ENCODE assay signal across 7 mouse cellular contexts in the genomic region with DNA sequence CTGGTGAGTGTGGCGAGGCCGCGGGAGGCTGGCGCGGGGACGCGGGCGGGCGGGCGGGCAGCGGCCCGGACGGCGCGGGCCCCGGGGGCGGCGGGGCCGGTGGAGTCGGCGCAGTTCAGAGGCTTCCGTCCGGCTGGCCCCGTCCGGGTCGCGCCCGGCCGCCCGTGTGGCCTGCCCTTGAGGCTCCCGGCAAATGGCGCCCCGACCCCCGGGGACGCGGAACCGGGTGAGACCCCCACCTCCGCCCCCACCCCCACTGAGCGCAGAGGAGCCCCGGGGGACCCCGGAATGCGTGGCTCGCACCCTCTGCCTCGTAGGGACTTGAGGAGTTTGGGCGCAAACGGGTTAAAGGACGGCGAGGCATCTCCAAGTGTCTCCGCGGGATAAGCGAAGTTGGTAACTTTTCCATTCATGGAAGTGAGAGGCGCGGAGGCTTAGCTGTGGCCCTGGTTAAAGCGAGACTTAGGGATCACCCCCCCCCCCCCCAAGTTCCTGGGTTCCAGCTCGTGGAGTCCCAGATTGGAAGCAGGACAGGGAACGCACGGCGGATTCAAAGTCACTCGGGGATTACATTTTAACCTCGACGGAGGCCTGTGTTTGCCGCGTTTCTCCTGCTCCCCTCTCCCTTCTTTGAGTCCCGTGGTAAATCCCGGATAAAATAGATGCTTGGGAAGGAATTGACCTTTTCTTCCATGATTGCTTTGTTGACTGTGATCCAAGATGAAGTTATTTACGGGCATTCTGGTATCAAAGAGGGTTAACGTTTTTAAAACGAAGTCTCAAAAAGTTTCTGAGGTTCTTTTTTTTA. TPM values are rescaled to one million over a fixed set of nuclear protein-coding genes. Genes with fewer than 3 reads are reported as not detected.
DNase-seq lines count a peak whose midpoint lies in the region; ATAC-seq and TF ChIP-seq lines count a peak whose summit lies in the region.

No protein-coding gene starts in this region.

- H3K27me3 ChIP-seq in G1E (ENCODE audit: insufficient read depth, low read length), result no peaks in the 10 kb centered on the region
- no peaks in the 10 kb centered on the region for H3K27me3 ChIP-seq in embryonic facial prominence, embryonic 15.5 days
- no peaks in the 10 kb centered on the region for H3K27me3 ChIP-seq in midbrain, embryonic 11.5 days (ENCODE audit: control insufficient read depth, insufficient read depth, low read length)
- H3K27me3 ChIP-seq in splenic B cell, adult 2 months (ENCODE audit: control insufficient read depth, insufficient read depth, low read length, poor library complexity, severe bottlenecking), result peaks cover 2% of the 10 kb centered on the region; the same call in 1 of the 2 replicates

- peak overlapping the region; percentile 83 for H3K4me3 ChIP-seq in G1E (ENCODE audit: low read depth, low read length)
- peak overlapping the region; percentile 95 for H3K4me3 ChIP-seq in embryonic facial prominence, embryonic 15.5 days (replicated peaks)
- peak overlapping the region; percentile 74 for H3K4me3 ChIP-seq in midbrain, embryonic 11.5 days (ENCODE audit: low read depth, low read length)

- H3K4me2 ChIP-seq in embryonic facial prominence, embryonic 15.5 days (replicated peaks), result peak overlapping the region; percentile 92
- peak overlapping the region; percentile 72 for H3K4me2 ChIP-seq in midbrain, embryonic 11.5 days

- WGBS in embryonic facial prominence, embryonic 15.5 days, result under 1% methylated on average over 39 of the region's 68 CpGs
- under 1% methylated on average over 46 of the region's 68 CpGs for WGBS in midbrain, embryonic 11.5 days

- intact Hi-C loops in left cerebral cortex, postnatal 36 days (cut with DNase I), result loop anchor here (2.0 kb wide), 1 partner anchor 61 kb away; a partner anchor contains a TSS

- peak; percentile 20 for DNase-seq in G1E (ENCODE audit: low spot score)
- peak; percentile 26 for DNase-seq in adrenal gland, postnatal 25 days
- DNase-seq in heart, postnatal 4 days, result peak; percentile 52
- DNase-seq in left cerebral cortex, postnatal 36 days (ENCODE audit: low spot score in 2 of 2), result peak; percentile 26 to 32
- peak; percentile 98 for DNase-seq in midbrain, embryonic 11.5 days (ENCODE audit: low spot score, missing footprints)
- DNase-seq in splenic B cell, adult 2 months (ENCODE audit: low read depth, low spot score), result peak; percentile 19

- peaks cover 26% of the 10 kb centered on the region for H3K4me1 ChIP-seq in G1E (ENCODE audit: insufficient read depth, low read depth, low read length)
- peaks cover 8% of the 10 kb centered on the region; the same call in 1 of the 2 replicates for H3K4me1 ChIP-seq in embryonic facial prominence, embryonic 15.5 days
- 0 out of 2 replicates have a peak, but pooled peaks cover 2% of the 10 kb centered on the region for H3K4me1 ChIP-seq in midbrain, embryonic 11.5 days (ENCODE audit: control insufficient read depth, insufficient read depth, low read length)

- H3K36me3 ChIP-seq in G1E (replicated peaks), result peaks cover 8% of the 10 kb centered on the region
- no peaks in the 10 kb centered on the region for H3K36me3 ChIP-seq in embryonic facial prominence, embryonic 15.5 days
- H3K36me3 ChIP-seq in midbrain, embryonic 11.5 days (ENCODE audit: control insufficient read depth, insufficient read depth, low read length), result no peaks in the 10 kb centered on the region
- no peaks in the 10 kb centered on the region for H3K36me3 ChIP-seq in splenic B cell, adult 2 months (ENCODE audit: control insufficient read depth, insufficient read depth, low read length, poor library complexity, severe bottlenecking)

- no peaks in the 10 kb centered on the region for H3K9me3 ChIP-seq in G1E (replicated peaks)
- H3K9me3 ChIP-seq in embryonic facial prominence, embryonic 15.5 days (replicated peaks), result no peaks in the 10 kb centered on the region
- no peaks in the 10 kb centered on the region for H3K9me3 ChIP-seq in midbrain, embryonic 11.5 days (ENCODE audit: control insufficient read depth, low read length)

- TF ChIP-seq CTCF in G1E (IDR thresholded peaks at IDR 0.05; ENCODE audit: low read depth, low read length), result no peak

- no peak for ATAC-seq in G1E (ENCODE audit: extremely low read depth, insufficient number of reproducible peaks, low FRiP score, poor library complexity, severe bottlenecking)
- ATAC-seq in embryonic facial prominence, embryonic 15.5 days (ENCODE audit: insufficient number of reproducible peaks, low FRiP score, low TSS enrichment, low read depth), result peak; percentile 31
- peak; percentile 75 for ATAC-seq in midbrain, embryonic 11.5 days (ENCODE audit: low FRiP score)

- H3K9ac ChIP-seq in embryonic facial prominence, embryonic 15.5 days, result peak overlapping the region; percentile 90
- H3K9ac ChIP-seq in midbrain, embryonic 11.5 days (ENCODE audit: low read length), result peak overlapping the region; percentile 88

- H3K27ac ChIP-seq in embryonic facial prominence, embryonic 15.5 days (replicated peaks), result peak overlapping the region; percentile 96
- peak overlapping the region; percentile 95 for H3K27ac ChIP-seq in midbrain, embryonic 11.5 days (ENCODE audit: low read depth, low read length)

RNA-seq across cellular contexts. Expression of a gene that starts 0.6 kb away (rescaled TPM):
- 37.2 and 55.6 TPM in 2 replicates for total RNA-seq in G1E (2014; fragmentation: Nextera tagmentation)
- 22.0 and 26.9 TPM in 2 replicates for total RNA-seq in G1E (2017)
- 2.7 and 3.0 TPM in 2 replicates for polyA plus RNA-seq in G1E (2012)
- total RNA-seq in adrenal gland, postnatal 25 days (2021), result 23.3 and 26.2 TPM in 2 replicates
- 28.6 and 29.6 TPM in 2 replicates for polyA plus RNA-seq in embryonic facial prominence, embryonic 15.5 days (2015; fragmentation: Nextera tagmentation; extraction: Ambion mirVana)
- total RNA-seq in heart, postnatal 4 days (2021), result 10 to 100 TPM; 36.1 to 38.7 TPM
- total RNA-seq in left cerebral cortex, postnatal 36 days (2021), result 10 to 100 TPM in 1 of 2 experiments, 1 to 10 TPM in 1; 9.1 to 10.8 TPM
- polyA plus RNA-seq in midbrain, embryonic 11.5 days (2014; fragmentation: Nextera tagmentation; extraction: Ambion mirVana), result 40.9 and 46.6 TPM in 2 replicates

Comparison
In these comparisons a context has a peak if more than half of its experiments do, and no peak if none do; other contexts are left out.
1. DNase-seq: peak in every context shown above with its lines; median percentile 98 in midbrain, embryonic 11.5 days; 52 in heart, postnatal 4 days; 29 in left cerebral cortex, postnatal 36 days; 26 in adrenal gland, postnatal 25 days; 20 in G1E; 19 in splenic B cell, adult 2 months.